Mouse (Mus musculus) liver, embryonic 14.5 days (tissue): ENCODE results near the gene Polr1c.

ENCODE experiments used
- CTCF ChIP-seq: IDR thresholded peaks from 2 replicates; pipeline ENCODE4 v1.5.1; 2016; ENCODE audit warnings: antibody characterized with exemption, low read depth, control low read depth
- EP300 ChIP-seq: IDR thresholded peaks from 2 replicates; pipeline ENCODE4 v1.6.1; 2016; ENCODE audit warnings: antibody characterized with exemption, low read depth

- TF ChIP-seq CTCF, result no peak
- no peak for TF ChIP-seq EP300
Measured at GRCm38 (mm10) chr17:46277586-46277985, 29.7 kb upstream of the Polr1c start.
